Mouse (Mus musculus) lung, embryonic 15.5 days (tissue): ENCODE measurements at regions not wholly inside any gene's neighbourhood (a gene's known extent, or its start where the extent isn't known, plus 50 kb on each side); places are given as distances from the start of the nearest gene placed in this dataset.

Experiments used
- ATAC-seq: fragments of 200-750 bp; cut with Nextera tagmentation; 2 replicates; pipeline ENCODE4 v1.8.0; 2017; ENCODE audit warnings: moderate number of reproducible peaks, borderline replicate concordance; ENCODE audit not compliant: low FRiP score, low TSS enrichment; ENCODE audit errors: extremely low read depth
- H3K27ac ChIP-seq: fragments of 300-500 bp; sonication (generic); 2 replicates; pipeline ENCODE4 v1.5.1; 2015; ENCODE audit warnings: moderate library complexity, mild to moderate bottlenecking, inconsistent platforms
- H3K27me3 ChIP-seq: fragments of 300-500 bp; sonication (generic); 2 replicates; pipeline ENCODE4 v1.6.1; 2015; ENCODE audit warnings: inconsistent platforms
- H3K36me3 ChIP-seq: fragments of 300-500 bp; sonication (generic); 2 replicates; pipeline ENCODE4 v1.6.1; 2015; ENCODE audit warnings: inconsistent platforms
- H3K4me1 ChIP-seq: fragments of 300-500 bp; sonication (generic); 2 replicates; pipeline ENCODE4 v1.6.1; 2015; ENCODE audit warnings: inconsistent platforms
- H3K4me2 ChIP-seq: fragments of 300-500 bp; sonication (generic); 2 replicates; pipeline ENCODE4 v1.6.1; 2015; ENCODE audit warnings: inconsistent platforms, mild to moderate bottlenecking, moderate library complexity
- H3K4me3 ChIP-seq: fragments of 300-500 bp; sonication (generic); 2 replicates; pipeline ENCODE4 v1.5.1; 2015; ENCODE audit warnings: mild to moderate bottlenecking, inconsistent platforms
- H3K9ac ChIP-seq: fragments of 300-500 bp; sonication (generic); 2 replicates; pipeline ENCODE4 v1.6.1; 2015; ENCODE audit warnings: inconsistent platforms
- H3K9me3 ChIP-seq: fragments of 300-500 bp; sonication (generic); 2 replicates; pipeline ENCODE4 v1.6.1; 2016; ENCODE audit warnings: inconsistent platforms
- WGBS: fragments of 180-500 bp; shearing (Covaris S2); methylation state at CpG from one replicate; pipeline ENCODE4 v1.1.7; 2015; 5-methylcytosine and 5-hydroxymethylcytosine counted together

- Histone ChIP-seq H3K9me3 (no peaks in the 10 kb centered on the region), H3K9ac (no peak overlapping the region), H3K4me3 (no peak overlapping the region), H3K27ac (no peak overlapping the region), H3K27me3 (no peaks in the 10 kb centered on the region), H3K4me1 (no peaks in the 10 kb centered on the region), H3K36me3 (no peaks in the 10 kb centered on the region), H3K4me2 (no peak overlapping the region)
- 71% methylated on average over 4 of the region's 4 CpGs for WGBS
- ATAC-seq: no peak
Measured at GRCm38 (mm10) chr4:79362522-79362921, 1150.8 kb upstream of the Ptprd start.

GRCm38 (mm10) chr4:79357720-79358119 lies 1146.0 kb upstream of the Ptprd start:
- no peak overlapping the region for H3K4me2 ChIP-seq
- H3K9me3 ChIP-seq: no peaks in the 10 kb centered on the region
- H3K4me1 ChIP-seq: no peaks in the 10 kb centered on the region
- H3K9ac ChIP-seq: no peak overlapping the region
- H3K36me3 ChIP-seq: no peaks in the 10 kb centered on the region
- H3K27ac ChIP-seq: no peak overlapping the region
- no peaks in the 10 kb centered on the region for H3K27me3 ChIP-seq
- WGBS: 35% methylated on average over 1 of the region's 1 CpGs
- H3K4me3 ChIP-seq: no peak overlapping the region
- ATAC-seq: peak; percentile 52; the same call in 1 of the 2 replicates

- H3K9ac ChIP-seq: no peak overlapping the region
- H3K36me3 ChIP-seq: no peaks in the 10 kb centered on the region
- no peak overlapping the region for H3K4me3 ChIP-seq
- no peaks in the 10 kb centered on the region for H3K4me1 ChIP-seq
- no peak overlapping the region for H3K4me2 ChIP-seq
- no peaks in the 10 kb centered on the region for H3K27me3 ChIP-seq
- H3K27ac ChIP-seq: no peak overlapping the region
- WGBS: 63% methylated on average over 3 of the region's 3 CpGs
- no peaks in the 10 kb centered on the region for H3K9me3 ChIP-seq
- ATAC-seq: no peak
Measured at GRCm38 (mm10) chr4:79309890-79310727, 1098.3 kb upstream of the Ptprd start.

GRCm38 (mm10) chr4:79291091-79291490 lies 1079.3 kb upstream of the Ptprd start:
- Histone ChIP-seq H3K27ac (no peak overlapping the region), H3K9me3 (no peaks in the 10 kb centered on the region), H3K4me1 (no peaks in the 10 kb centered on the region), H3K9ac (no peak overlapping the region), H3K4me2 (no peak overlapping the region), H3K27me3 (no peaks in the 10 kb centered on the region), H3K36me3 (no peaks in the 10 kb centered on the region), H3K4me3 (no peak overlapping the region)
- ATAC-seq: no peak
- 75% methylated on average over 1 of the region's 1 CpGs for WGBS

GRCm38 (mm10) chr4:79265044-79265443 lies 1053.3 kb upstream of the Ptprd start:
- Histone ChIP-seq H3K27ac (no peak overlapping the region), H3K4me1 (no peaks in the 10 kb centered on the region), H3K4me3 (no peak overlapping the region), H3K9ac (no peak overlapping the region), H3K4me2 (no peak overlapping the region), H3K36me3 (no peaks in the 10 kb centered on the region), H3K27me3 (no peaks in the 10 kb centered on the region), H3K9me3 (no peaks in the 10 kb centered on the region)
- 66% methylated on average over 1 of the region's 1 CpGs for WGBS
- ATAC-seq: no peak

GRCm38 (mm10) chr4:79243184-79243583 lies 1031.4 kb upstream of the Ptprd start:
- no peak overlapping the region for H3K4me3 ChIP-seq
- no peaks in the 10 kb centered on the region for H3K9me3 ChIP-seq
- H3K4me1 ChIP-seq: no peaks in the 10 kb centered on the region
- no peaks in the 10 kb centered on the region for H3K36me3 ChIP-seq
- no peak overlapping the region for H3K9ac ChIP-seq
- no peaks in the 10 kb centered on the region for H3K27me3 ChIP-seq
- H3K27ac ChIP-seq: no peak overlapping the region
- no peak overlapping the region for H3K4me2 ChIP-seq
- no peak for ATAC-seq

GRCm38 (mm10) chr4:79241647-79242046 lies 1029.9 kb upstream of the Ptprd start:
- 83% methylated on average over 1 of the region's 1 CpGs for WGBS
- Histone ChIP-seq H3K27ac (no peak overlapping the region), H3K4me2 (no peak overlapping the region), H3K9me3 (no peaks in the 10 kb centered on the region), H3K4me3 (no peak overlapping the region), H3K36me3 (no peaks in the 10 kb centered on the region), H3K27me3 (no peaks in the 10 kb centered on the region), H3K4me1 (no peaks in the 10 kb centered on the region), H3K9ac (no peak overlapping the region)
- no peak for ATAC-seq

- Histone ChIP-seq H3K4me1 (no peaks in the 10 kb centered on the region), H3K4me2 (no peak overlapping the region), H3K36me3 (no peaks in the 10 kb centered on the region), H3K9me3 (no peaks in the 10 kb centered on the region), H3K27me3 (no peaks in the 10 kb centered on the region), H3K9ac (no peak overlapping the region), H3K4me3 (no peak overlapping the region), H3K27ac (no peak overlapping the region)
- ATAC-seq: no peak
- 19% methylated on average over 1 of the region's 1 CpGs for WGBS
Measured at GRCm38 (mm10) chr4:79224101-79224734, 1012.5 kb upstream of the Ptprd start.
